Mouse (Mus musculus) embryonic facial prominence, embryonic 15.5 days (tissue): ENCODE measurements at regions not wholly inside any gene's neighbourhood (a gene's known extent, or its start where the extent isn't known, plus 50 kb on each side); places are given as distances from the start of the nearest gene placed in this dataset.

Experiments used
- ATAC-seq: fragments of 200-750 bp; cut with Nextera tagmentation; 2 replicates; pipeline ENCODE4 v1.8.0; 2017; ENCODE audit warnings: low read depth, moderate TSS enrichment; ENCODE audit not compliant: insufficient number of reproducible peaks, low FRiP score, low TSS enrichment
- H3K27ac ChIP-seq: fragments of 300-500 bp; sonication (generic); replicated peaks from 2 replicates; pipeline ENCODE4 v1.5.1; 2015; ENCODE audit warnings: mild to moderate bottlenecking, inconsistent platforms
- H3K27me3 ChIP-seq: fragments of 300-500 bp; sonication (generic); 2 replicates; pipeline ENCODE4 v1.6.1; 2015; ENCODE audit warnings: inconsistent platforms
- H3K36me3 ChIP-seq: fragments of 300-500 bp; sonication (generic); 2 replicates; pipeline ENCODE4 v1.6.1; 2015; ENCODE audit warnings: mild to moderate bottlenecking, inconsistent platforms
- H3K4me1 ChIP-seq: fragments of 300-500 bp; sonication (generic); 2 replicates; pipeline ENCODE4 v1.6.1; 2015; ENCODE audit warnings: inconsistent platforms
- H3K4me2 ChIP-seq: fragments of 300-500 bp; sonication (generic); replicated peaks from 2 replicates; pipeline ENCODE4 v1.6.1; 2015; ENCODE audit warnings: mild to moderate bottlenecking, inconsistent platforms
- H3K4me3 ChIP-seq: fragments of 300-500 bp; sonication (generic); replicated peaks from 2 replicates; pipeline ENCODE4 v1.5.1; 2015; ENCODE audit warnings: mild to moderate bottlenecking, inconsistent platforms
- H3K9ac ChIP-seq: fragments of 300-500 bp; sonication (generic); 2 replicates; pipeline ENCODE4 v1.6.1; 2015; ENCODE audit warnings: inconsistent platforms
- H3K9me3 ChIP-seq: fragments of 300-500 bp; sonication (generic); replicated peaks from 2 replicates; pipeline ENCODE4 v1.6.1; 2016; ENCODE audit warnings: inconsistent platforms
- WGBS: fragments of 180-500 bp; shearing (Covaris S2); methylation state at CpG from one replicate; pipeline ENCODE4 v1.1.7; 2015; 5-methylcytosine and 5-hydroxymethylcytosine counted together

DNA sequence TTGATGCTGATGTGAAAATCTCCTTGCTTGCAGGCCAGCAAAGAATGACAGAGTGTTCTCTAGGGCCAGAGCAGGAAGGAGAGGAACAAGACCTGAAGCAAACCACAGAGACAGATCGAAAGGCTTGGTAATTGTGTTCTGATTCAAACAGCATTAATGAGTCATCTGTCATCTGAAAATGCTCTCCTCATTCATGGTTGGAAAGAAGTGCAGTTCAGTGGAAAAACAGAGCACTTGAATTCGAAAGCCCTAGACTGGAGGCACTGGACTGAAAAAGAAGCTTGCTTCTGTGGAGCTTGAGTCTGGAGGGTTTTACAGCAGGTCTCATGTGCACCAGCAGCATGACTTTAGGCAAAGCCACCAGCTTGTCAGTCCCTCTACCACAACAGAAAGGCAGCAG lies 374.3 kb upstream of the B430305J03Rik start:
- no peak for ATAC-seq
- no peak overlapping the region for H3K4me2 ChIP-seq
- H3K9ac ChIP-seq, result no peak overlapping the region
- no peaks in the 10 kb centered on the region for H3K4me1 ChIP-seq
- no peaks in the 10 kb centered on the region for H3K27me3 ChIP-seq
- 65% methylated on average over 2 of the region's 2 CpGs for WGBS
- H3K4me3 ChIP-seq, result no peak overlapping the region
- no peak overlapping the region for H3K27ac ChIP-seq
- H3K9me3 ChIP-seq, result no peaks in the 10 kb centered on the region
- H3K36me3 ChIP-seq, result no peaks in the 10 kb centered on the region

DNA sequence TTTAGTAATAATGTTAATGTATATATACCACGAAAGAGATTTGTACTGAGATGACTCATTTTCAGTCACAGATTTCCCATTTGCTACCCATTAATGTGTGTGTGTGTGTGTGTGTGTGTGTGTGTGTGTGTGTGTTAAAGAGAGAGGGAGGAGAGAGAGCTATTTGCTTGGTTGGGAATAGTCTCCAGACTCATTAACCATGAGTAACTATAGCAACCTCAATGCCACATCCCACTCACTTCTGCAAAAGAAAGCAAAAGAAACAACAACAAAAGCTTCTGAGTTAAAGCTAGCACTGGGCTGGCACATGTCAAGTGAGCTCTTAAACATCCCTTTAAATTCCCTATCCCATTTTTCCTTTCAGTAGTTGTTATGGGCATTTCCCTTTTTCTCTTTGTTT lies 372.8 kb upstream of the B430305J03Rik start:
- Histone ChIP-seq H3K27me3 (no peaks in the 10 kb centered on the region), H3K9me3 (no peaks in the 10 kb centered on the region), H3K27ac (no peak overlapping the region), H3K9ac (no peak overlapping the region), H3K4me2 (no peak overlapping the region), H3K4me1 (no peaks in the 10 kb centered on the region), H3K36me3 (no peaks in the 10 kb centered on the region), H3K4me3 (no peak overlapping the region)
- ATAC-seq, result no peak
- WGBS, result 75% methylated on average over 1 of the region's 1 CpGs

DNA sequence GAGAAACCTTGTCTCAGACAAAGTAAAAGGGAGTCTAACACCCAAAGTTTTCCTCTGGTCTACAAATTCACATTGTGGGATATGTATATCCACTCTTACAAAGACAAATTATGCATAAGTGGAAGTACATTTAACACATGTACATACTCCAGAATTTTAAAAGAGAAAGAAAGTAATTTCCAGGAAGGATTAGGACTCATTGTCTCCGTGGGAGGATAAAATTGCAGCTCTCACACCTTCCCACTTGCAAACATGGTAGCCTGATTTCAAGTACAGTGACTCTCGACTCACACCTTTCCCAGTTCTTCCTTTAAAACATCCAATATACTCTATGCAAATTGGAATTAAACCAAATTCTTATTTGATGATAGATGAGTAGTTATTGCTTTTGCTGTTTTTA lies 351.0 kb upstream of the B430305J03Rik start:
- Histone ChIP-seq H3K9ac (no peak overlapping the region), H3K4me1 (no peaks in the 10 kb centered on the region), H3K9me3 (no peaks in the 10 kb centered on the region), H3K4me3 (no peak overlapping the region), H3K36me3 (no peaks in the 10 kb centered on the region), H3K27me3 (no peaks in the 10 kb centered on the region), H3K27ac (no peak overlapping the region), H3K4me2 (no peak overlapping the region)
- ATAC-seq, result no peak
- 67% methylated on average over 2 of the region's 2 CpGs for WGBS

DNA sequence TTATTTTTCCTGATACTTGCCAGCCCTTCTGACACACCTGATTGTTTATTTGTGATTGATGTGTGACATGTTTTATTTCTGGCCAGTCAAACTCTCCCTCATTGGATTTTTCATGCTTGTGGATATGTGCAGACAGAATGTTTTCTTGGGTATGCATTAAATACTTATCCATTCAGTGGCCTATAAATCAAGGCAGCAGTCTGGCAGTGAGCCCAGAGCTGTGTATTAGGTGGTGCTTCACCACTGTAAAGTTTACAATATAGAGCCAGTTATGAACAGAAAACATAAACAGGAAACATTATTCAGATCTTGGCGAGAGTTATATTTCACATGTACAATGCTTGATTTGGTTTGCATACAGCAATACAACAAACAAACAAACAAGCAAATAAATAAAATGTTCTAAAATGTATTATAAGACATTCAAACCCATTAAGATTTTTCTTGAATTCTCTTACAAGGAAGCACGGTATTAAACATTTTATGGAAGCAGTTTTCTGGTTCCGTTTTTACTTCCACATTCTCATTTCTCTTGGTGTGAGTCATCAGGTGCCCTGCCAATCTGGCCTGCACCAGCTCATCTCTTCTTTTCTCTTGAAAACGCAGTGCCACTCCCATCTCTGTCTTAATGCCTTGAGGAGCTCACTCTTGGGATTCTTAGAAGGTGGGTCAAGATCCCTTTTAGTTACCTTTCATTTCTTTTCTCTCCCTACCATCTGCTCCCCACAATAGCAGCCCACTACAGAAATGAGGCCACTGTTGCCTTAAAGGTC lies 322.4 kb upstream of the B430305J03Rik start:
- 60% methylated on average over 4 of the region's 4 CpGs for WGBS
- no peak overlapping the region for H3K27ac ChIP-seq
- H3K4me2 ChIP-seq, result no peak overlapping the region
- H3K9me3 ChIP-seq, result no peaks in the 10 kb centered on the region
- no peak for ATAC-seq
- no peaks in the 10 kb centered on the region for H3K36me3 ChIP-seq
- no peaks in the 10 kb centered on the region for H3K4me1 ChIP-seq
- H3K9ac ChIP-seq, result no peak overlapping the region
- H3K27me3 ChIP-seq, result no peaks in the 10 kb centered on the region
- H3K4me3 ChIP-seq, result no peak overlapping the region

DNA sequence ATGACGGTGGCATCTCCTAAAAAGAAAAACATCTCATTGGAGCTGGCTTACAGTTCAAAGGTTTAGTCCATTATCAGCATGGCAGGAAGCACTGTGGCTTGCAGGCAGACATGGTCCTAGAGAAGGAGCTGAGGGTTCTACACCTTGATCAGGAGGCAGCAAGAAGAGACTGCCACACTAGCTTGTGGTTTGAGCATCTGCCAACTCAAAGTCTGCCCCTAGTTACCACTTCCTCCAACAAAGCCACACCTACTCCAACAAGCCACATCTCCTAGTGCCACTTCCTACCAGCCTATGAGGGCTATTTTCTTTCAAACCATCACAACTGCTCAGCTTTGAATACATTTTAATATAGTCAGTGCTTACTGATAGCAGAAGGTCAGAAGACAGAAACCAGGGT lies 305.1 kb upstream of the B430305J03Rik start:
- Histone ChIP-seq H3K9ac (no peak overlapping the region), H3K4me2 (no peak overlapping the region), H3K9me3 (no peaks in the 10 kb centered on the region), H3K36me3 (no peaks in the 10 kb centered on the region), H3K4me1 (no peaks in the 10 kb centered on the region), H3K4me3 (no peak overlapping the region), H3K27me3 (no peaks in the 10 kb centered on the region), H3K27ac (no peak overlapping the region)
- WGBS, result 90% methylated on average over 1 of the region's 1 CpGs
- ATAC-seq, result no peak

DNA sequence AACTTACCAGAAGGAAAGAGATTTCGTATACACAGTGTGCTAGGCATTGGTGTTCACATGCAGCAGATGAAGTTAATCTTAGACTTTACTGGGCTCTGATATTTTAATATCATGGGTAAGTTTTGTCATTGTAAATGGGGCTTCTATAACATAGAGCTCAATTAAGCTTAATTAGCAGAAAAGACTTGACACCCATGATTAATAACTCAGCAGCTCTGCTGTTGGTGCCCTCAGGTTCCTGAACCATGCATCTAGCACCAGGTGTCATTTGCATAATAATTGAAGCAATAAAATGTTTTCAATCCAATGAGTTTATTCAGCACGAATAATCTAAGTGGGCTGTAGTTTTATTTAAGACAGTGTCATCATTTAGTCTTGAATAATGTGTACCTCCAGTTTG lies 290.4 kb upstream of the B430305J03Rik start:
- Histone ChIP-seq H3K9ac (no peak overlapping the region), H3K4me3 (no peak overlapping the region), H3K36me3 (no peaks in the 10 kb centered on the region), H3K9me3 (no peaks in the 10 kb centered on the region), H3K27me3 (no peaks in the 10 kb centered on the region), H3K27ac (no peak overlapping the region), H3K4me2 (no peak overlapping the region), H3K4me1 (no peaks in the 10 kb centered on the region)
- WGBS, result 68% methylated on average over 2 of the region's 2 CpGs
- ATAC-seq, result no peak

DNA sequence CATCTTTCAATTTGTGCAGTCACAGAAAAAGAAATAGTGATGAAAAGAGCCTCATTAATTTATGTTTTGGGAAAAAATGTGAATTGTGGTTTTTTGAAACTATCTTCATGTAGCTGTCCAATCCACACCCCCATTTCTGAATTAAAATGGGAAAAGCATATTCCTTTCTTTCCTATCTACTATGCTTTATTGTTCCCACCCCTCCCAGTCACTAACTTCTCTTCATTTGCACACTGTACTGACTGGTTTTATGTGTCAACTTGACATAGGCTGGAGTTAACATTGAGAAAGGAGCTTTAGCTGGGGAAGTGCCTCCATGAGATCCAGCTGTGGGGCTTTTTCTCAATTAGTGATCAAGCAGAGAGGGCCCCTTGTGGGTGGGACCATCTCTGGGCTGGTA lies 262.8 kb upstream of the B430305J03Rik start:
- Histone ChIP-seq H3K4me1 (no peaks in the 10 kb centered on the region), H3K9me3 (no peaks in the 10 kb centered on the region), H3K36me3 (no peaks in the 10 kb centered on the region), H3K4me2 (no peak overlapping the region), H3K9ac (no peak overlapping the region), H3K27me3 (no peaks in the 10 kb centered on the region), H3K4me3 (no peak overlapping the region), H3K27ac (no peak overlapping the region)
- ATAC-seq, result no peak

DNA sequence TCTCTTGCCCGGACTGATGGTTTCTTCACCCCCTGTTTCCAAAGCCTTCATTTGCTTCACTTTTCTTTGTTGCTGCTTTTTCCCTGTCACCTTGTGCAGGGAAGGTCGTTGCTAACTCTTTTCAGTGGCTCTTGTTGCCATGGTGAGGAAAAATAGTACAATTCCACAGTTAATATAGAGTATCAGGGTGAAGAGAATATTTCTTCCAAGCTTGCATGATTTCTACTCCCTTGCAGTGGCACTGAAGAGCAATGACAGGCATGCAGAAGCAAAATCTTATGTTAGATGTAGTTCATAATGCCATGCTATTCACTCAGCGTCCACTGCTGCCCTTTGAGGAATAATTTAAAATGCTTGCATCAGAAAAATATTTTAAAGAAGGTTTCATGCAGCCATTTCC lies 262.3 kb upstream of the B430305J03Rik start:
- no peaks in the 10 kb centered on the region for H3K4me1 ChIP-seq
- WGBS, result 69% methylated on average over 3 of the region's 3 CpGs
- no peak overlapping the region for H3K27ac ChIP-seq
- H3K9ac ChIP-seq, result no peak overlapping the region
- no peak for ATAC-seq
- H3K27me3 ChIP-seq, result no peaks in the 10 kb centered on the region
- H3K4me2 ChIP-seq, result no peak overlapping the region
- no peaks in the 10 kb centered on the region for H3K9me3 ChIP-seq
- no peaks in the 10 kb centered on the region for H3K36me3 ChIP-seq
- no peak overlapping the region for H3K4me3 ChIP-seq

DNA sequence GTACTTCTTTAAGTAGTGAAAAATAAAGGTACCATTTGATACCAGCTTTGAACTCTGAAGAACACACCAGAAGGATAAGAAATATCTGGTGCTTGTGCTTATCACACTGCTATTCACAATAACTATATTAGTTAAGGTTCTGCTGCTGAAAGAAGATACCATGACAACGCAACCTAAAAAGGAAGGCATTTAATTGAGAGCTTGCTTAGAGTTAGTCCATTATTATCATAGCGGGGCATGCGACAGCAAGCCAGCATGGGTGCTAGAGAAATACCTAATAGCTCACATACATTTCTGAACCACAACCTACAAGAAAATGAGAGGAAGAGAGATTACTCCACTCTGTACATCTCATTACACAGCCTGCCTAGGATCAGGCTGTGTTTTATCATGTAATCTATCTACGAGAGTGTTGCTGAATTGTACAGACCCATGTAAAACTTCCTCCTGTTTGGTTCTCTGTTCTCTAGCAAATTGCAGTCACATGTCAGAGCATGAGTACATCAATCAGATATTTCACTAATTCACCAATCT lies 258.3 kb upstream of the B430305J03Rik start:
- Histone ChIP-seq H3K36me3 (no peaks in the 10 kb centered on the region), H3K9me3 (no peaks in the 10 kb centered on the region), H3K27ac (no peak overlapping the region), H3K27me3 (no peaks in the 10 kb centered on the region), H3K4me2 (no peak overlapping the region), H3K4me1 (no peaks in the 10 kb centered on the region), H3K4me3 (no peak overlapping the region), H3K9ac (no peak overlapping the region)
- WGBS, result 79% methylated on average over 4 of the region's 4 CpGs
- no peak for ATAC-seq

DNA sequence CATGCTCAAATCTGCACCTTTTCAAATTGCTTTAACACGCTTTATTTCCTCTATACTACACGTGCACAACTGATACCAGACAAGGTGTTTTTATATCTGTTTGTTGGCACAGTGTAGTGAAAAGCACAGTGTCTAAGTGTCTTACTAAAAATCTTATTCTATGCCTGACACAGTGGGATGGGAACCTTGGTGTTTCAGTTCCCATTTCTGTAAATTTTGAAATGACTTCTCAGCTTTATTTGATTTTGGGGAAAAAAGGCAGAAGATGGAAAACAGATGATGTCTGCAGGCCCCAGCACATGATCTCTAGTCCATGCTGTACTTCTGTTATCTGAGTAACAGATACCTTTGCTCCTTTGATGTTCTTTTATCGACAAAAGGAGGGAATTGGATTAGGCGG lies 239.7 kb upstream of the B430305J03Rik start:
- no peaks in the 10 kb centered on the region for H3K36me3 ChIP-seq
- H3K9ac ChIP-seq, result no peak overlapping the region
- H3K27me3 ChIP-seq, result no peaks in the 10 kb centered on the region
- no peak overlapping the region for H3K4me3 ChIP-seq
- WGBS, result 57% methylated on average over 4 of the region's 4 CpGs
- ATAC-seq, result no peak
- no peak overlapping the region for H3K27ac ChIP-seq
- no peak overlapping the region for H3K4me2 ChIP-seq
- no peaks in the 10 kb centered on the region for H3K9me3 ChIP-seq
- no peaks in the 10 kb centered on the region for H3K4me1 ChIP-seq

DNA sequence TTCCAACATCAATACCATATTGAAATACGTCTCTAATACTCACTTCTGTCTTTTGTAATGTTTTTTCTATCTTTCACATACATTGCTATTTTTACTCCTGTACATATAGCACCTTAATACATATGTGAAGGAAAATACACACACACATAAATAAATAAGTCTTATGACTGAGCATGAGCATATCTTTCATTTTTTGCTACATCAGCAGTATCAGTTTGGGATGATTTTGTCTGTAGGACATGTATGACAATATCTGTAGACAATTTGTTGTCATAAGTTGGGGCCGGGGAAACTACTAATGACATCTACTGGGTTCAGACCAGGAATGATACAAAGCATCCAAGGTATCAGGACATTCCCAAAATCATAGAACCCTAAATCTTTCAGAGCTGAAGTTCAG lies 237.1 kb upstream of the B430305J03Rik start:
- Histone ChIP-seq H3K4me1 (no peaks in the 10 kb centered on the region), H3K27me3 (no peaks in the 10 kb centered on the region), H3K9me3 (no peaks in the 10 kb centered on the region), H3K27ac (no peak overlapping the region), H3K4me3 (no peak overlapping the region), H3K36me3 (no peaks in the 10 kb centered on the region), H3K9ac (no peak overlapping the region), H3K4me2 (no peak overlapping the region)
- 86% methylated on average over 2 of the region's 2 CpGs for WGBS
- no peak for ATAC-seq

DNA sequence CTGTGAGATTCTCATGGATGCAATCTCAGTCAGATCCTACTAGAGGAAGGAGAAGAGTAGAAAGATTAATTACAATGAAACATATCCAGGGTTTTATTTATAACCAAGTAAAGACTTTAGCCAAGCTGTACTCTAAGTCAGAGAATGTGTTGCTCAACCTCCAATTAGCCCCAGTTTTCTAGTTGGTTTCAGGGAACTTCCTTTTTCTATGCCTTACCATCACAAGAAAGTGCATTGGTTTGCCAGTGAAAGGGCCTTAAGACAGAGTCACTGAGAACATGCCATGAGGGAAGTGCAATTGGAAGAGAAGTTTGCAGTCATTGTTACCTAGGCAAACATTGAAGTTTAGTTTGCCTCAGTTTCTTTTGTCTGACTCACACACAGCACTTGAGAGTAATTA lies 229.8 kb upstream of the B430305J03Rik start:
- Histone ChIP-seq H3K4me3 (no peak overlapping the region), H3K27ac (no peak overlapping the region), H3K4me2 (no peak overlapping the region), H3K4me1 (no peaks in the 10 kb centered on the region), H3K9me3 (no peaks in the 10 kb centered on the region), H3K9ac (no peak overlapping the region), H3K27me3 (no peaks in the 10 kb centered on the region), H3K36me3 (no peaks in the 10 kb centered on the region)
- ATAC-seq, result no peak
